Mouse (Mus musculus): ENCODE results near the gene Gm2431.

Gene Gm2431

DNA sequence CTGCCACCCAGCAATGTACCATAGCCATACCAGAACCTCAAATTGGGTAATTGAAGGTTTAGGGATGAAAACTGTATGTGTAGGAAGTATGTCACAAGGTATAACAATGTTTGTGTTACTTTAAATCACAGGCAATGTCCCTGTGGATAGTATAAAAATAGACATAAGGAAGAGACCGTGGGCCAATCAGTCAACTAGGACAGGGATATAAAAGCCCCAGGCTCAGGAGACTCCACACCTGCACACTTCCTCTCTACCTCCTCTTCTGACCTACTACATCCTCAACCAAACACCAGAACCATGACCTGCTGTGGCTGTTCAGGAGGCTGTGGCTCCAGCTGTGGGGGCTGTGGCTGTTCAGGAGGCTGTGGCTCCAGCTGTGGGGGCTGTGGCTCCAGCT lies 46.6 kb downstream of the Gm2431 start, which contains the start of gene Gm7579:
Gm7579 (plus strand) TSS at position 301 of the 400 bp plus-strand sequence.
- DNase-seq (ENCODE audit: low read depth, low spot score) = no peak
